Mouse (Mus musculus): Measurements from ENCODE around the gene Slc25a42.

The Slc25a42 gene

DNA sequence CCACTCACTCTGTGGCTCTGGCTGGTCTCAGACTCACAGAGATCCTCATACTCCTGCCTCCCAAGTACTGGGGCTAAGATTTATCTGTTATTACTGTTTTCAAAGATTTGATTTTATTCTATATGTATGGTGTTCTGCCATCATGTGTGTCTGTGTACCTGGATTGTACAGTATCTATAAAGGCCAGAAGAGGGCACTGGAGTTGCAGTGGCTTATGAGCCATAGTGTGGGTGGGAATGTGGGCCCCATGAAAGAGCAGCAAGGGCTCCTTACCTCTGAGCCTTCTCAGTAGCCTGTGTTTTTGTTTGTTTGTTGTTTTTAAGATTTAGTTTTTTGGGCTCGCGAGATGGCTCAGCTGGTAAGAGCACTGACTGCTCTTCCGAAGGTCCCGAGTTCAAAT, 33.0 kb downstream of the Slc25a42 start:
- in situ Hi-C loops (cut with MboI; ENCODE audit: low pct_unique_long_range_greater_than_20kb in 1 of 2, low sequenced_read_pairs in 2 of 2, unreplicated experiment in 1 of 2): no loop called here

DNA sequence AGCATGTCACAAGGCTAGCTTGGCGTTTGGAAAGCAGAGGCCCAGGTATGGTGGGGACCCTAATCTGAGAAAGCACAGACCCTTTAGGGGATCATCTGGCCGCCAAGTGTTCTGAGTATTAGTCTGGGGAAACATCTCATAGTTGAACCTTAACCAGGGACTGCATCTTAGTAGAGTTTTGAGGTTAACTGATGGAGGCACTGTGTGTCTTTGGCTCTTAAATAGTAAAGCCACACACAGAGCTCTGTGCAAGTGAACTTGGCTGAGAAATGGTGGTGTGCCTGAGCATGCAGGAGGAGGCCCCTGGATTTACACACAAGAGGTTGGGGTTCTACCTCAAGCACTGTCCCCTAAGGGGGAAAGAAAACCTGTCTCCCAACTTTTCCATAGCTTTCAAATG, 33.9 kb downstream of the Slc25a42 start:
- in situ Hi-C loops (cut with MboI; ENCODE audit: low pct_unique_long_range_greater_than_20kb in 1 of 2, low sequenced_read_pairs in 2 of 2, unreplicated experiment in 1 of 2): no loop called here

DNA sequence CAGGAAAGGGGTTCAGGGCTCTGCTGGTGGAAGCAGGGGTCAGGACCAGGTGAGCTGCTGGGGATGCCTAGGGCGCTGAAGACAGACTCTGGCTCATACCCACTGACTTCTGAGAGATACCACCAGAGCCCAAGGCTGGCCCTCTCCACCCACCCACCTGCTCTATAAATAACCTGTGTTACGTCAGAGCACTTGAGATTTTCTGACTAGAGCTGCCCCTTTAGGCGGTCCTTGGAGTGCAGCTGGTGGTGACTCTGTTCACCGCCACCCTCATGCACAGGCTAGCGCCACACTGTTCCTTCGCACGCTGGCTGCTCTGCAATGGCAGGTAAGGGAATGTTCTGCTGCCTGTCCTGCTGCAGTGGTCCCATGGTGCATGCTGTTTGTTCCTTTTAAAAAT, 38.0 kb downstream of the Slc25a42 start:
- in situ Hi-C loops (cut with MboI; ENCODE audit: low pct_unique_long_range_greater_than_20kb in 1 of 2, low sequenced_read_pairs in 2 of 2, unreplicated experiment in 1 of 2): no loop called here

DNA sequence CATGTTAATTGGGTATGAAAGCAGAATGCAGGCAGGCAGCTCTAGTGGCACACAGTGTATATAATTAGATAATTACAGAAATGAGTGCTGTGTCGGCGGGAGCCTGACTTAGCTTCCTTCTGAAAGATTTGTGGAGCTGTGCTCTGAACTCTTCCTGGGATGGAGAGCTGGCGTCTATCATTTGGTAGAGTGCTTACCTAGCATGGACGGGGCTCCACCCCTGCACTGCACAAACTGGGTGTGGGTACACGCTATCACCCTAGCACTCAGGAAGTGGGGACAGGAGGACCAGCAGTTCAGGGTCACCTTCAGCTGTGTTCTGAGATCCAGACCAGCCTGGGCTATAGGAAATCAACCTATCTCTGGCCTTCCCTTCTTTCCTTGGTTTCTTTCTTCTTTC, 38.8 kb downstream of the Slc25a42 start:
- in situ Hi-C loops (cut with MboI; ENCODE audit: low pct_unique_long_range_greater_than_20kb in 1 of 2, low sequenced_read_pairs in 2 of 2, unreplicated experiment in 1 of 2): no loop called here

DNA sequence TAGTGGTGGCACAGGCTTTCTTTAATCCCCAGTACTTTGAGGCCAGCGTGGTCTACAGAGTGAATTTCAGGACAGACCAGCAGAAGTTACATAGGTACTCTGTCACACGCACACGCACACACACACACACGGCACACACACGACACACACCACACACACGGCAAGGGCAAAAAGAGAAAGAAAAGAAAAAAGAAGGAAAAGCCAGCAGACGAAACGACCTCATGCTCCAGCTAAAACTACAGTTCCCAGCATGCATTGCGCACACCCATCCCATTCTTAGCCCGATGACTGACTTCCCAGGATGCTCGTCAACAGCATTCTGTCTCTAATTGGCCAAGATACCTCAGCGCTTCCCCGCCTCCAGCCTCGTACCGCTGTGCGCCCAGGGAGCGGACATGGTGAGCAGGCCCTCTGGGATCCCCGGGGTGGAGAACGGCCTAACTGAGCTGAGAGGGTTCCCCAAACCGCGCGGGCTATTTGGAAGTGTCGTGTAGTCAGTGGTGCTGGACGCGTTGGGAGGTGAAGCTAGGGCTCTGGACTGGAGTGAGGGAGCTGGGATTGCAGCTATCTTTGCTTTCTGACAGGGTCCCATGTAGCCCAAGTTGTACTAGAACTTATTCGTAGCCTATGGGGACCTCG, 39.9 kb downstream of the Slc25a42 start, which contains the start of gene Tmem161a:
Gene Tmem161a, plus strand, starts transcription at position 314 of the 639 bp plus-strand sequence.
- in situ Hi-C loops (cut with MboI; ENCODE audit: low pct_unique_long_range_greater_than_20kb in 1 of 2, low sequenced_read_pairs in 2 of 2, unreplicated experiment in 1 of 2): no loop called here

DNA sequence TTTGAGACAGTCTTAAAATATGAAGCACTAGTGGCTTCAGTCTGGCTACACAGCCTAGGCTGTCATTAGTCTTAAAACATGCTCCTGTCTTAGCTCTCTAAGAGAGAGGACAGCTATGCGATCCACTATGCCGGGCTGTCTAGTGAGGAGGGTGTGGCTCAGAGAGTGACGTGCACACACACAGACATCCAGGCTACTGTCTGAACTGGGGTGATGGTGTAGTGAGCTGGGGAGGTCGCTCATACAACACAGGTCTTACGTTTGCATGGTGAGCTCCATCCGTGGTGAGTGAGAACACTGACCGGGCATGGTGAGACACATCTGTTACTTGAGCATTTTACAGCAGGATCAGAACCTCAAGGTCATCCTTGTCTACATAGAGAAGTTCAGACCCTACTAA, 40.9 kb downstream of the Slc25a42 start:
- in situ Hi-C loops (cut with MboI; ENCODE audit: low pct_unique_long_range_greater_than_20kb in 1 of 2, low sequenced_read_pairs in 2 of 2, unreplicated experiment in 1 of 2): no loop called here

DNA sequence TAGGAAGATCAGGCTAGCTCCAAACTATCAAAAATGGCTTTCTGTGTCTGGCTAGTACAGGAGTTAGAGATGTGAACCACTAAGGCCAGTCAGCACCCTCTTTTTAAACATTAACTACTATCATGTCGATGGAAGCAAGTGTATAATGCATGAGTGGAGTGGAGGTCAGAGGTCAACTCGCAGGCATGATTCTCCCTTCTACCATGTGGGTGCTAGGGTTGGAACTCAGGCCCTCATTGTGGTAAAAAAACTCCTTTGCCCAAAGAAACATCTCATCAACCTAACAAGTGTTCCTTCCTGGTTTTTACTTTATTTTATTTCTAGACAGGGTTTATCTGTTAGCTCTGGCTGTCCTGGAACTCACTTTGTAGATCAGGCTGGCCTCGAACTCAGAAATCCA, 41.4 kb downstream of the Slc25a42 start:
- in situ Hi-C loops (cut with MboI; ENCODE audit: low pct_unique_long_range_greater_than_20kb in 1 of 2, low sequenced_read_pairs in 2 of 2, unreplicated experiment in 1 of 2): no loop called here

DNA sequence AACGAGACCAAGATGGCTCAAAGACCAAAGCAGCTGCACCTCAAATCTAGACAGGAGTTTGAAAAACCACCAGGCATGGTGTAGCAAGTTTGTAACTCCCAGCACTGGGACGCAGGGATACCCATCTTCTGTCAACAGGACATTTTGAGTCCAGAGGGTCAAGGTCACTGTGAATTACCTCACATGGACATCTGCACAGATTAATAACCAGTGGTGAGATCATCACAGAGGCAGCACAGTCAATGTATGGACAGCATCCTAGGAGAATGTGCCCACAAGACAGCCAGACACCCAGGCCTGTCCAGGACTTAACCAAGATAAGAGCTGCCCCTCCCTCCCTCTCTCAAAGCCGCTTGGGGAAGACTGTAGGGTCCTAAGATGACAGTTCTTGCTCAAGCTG, 42.0 kb downstream of the Slc25a42 start:
- in situ Hi-C loops (cut with MboI; ENCODE audit: low pct_unique_long_range_greater_than_20kb in 1 of 2, low sequenced_read_pairs in 2 of 2, unreplicated experiment in 1 of 2): no loop called here

DNA sequence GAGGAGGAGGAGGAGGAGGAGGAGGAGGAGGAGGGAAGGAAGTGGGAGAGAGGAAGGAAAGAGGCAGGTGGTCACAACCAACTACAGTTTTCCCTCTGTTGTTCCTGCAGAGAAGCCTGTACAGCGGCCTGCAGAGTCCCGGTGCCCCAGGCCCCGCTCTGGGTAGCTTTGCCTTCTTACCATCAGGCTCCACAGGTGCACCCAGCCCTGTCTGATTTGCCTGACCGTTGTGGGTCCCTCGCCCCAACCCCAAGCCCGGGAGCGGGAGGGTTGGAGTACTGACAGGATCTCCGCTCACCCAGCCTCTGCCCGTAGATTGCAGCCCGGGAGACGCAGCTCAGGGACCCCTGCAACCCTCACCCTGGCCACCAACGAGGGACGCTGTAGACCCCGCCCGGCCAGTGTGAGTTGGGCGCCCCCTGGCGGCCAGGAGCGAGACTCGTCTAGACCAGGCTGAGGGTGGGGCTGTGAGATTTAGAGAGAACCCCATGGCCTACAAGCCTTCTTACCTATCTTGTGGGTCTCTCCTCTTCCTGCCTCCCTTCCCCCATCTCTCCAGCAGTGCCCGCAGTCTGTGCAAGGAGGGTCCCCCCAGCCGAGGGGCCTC, 45.5 kb downstream of the Slc25a42 start:
- in situ Hi-C loops (cut with MboI; ENCODE audit: low pct_unique_long_range_greater_than_20kb in 1 of 2, low sequenced_read_pairs in 2 of 2, unreplicated experiment in 1 of 2): no loop called here

DNA sequence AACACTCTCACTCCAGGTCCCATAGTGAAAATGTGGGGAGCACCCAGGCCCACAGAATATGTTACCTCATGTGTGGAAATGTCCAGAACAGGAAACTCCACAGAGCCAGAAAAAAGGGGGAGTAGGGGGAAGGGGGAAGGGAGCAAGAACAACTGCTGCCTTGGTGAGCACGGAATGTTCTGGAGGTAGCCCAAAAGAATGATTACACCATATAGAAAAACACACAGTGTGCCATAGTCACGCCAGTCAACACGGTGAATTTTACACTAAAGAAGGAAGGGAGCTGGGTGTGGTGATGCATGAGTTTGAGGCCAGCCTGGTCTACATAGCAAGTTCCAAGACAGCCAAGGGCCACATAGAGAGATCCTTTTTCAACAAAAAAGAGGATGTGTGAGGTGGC, 48.8 kb downstream of the Slc25a42 start:
- in situ Hi-C loops (cut with MboI; ENCODE audit: low pct_unique_long_range_greater_than_20kb in 1 of 2, low sequenced_read_pairs in 2 of 2, unreplicated experiment in 1 of 2): loop anchor here in 1 of 2 experiments (5.0 kb wide), 1 partner anchor 56 kb away; no protein-coding TSS in a partner anchor

DNA sequence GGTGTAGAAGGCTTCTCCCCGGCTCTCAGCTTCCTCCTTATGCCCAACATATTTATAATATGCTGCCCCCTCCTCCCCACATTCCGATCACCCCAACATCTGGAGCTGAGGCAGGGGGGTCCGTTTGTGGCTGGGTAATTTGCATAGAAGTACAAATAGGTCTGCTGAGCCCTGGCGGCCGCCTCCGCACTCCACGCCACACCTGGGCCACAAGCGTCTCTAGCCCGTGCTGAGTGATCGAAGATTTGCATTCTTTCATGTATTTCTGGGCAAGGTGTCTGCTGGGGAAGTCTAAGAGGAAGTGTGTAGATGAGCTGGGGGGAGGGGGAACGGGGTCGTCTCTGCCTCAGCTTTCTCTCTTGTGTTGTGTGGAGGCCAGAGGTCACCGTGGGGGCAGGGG, 52.1 kb downstream of the Slc25a42 start:
- in situ Hi-C loops (cut with MboI; ENCODE audit: low pct_unique_long_range_greater_than_20kb in 1 of 2, low sequenced_read_pairs in 2 of 2, unreplicated experiment in 1 of 2): loop anchor here in 1 of 2 experiments (5.0 kb wide), 1 partner anchor 53 kb away; no protein-coding TSS in a partner anchor

DNA sequence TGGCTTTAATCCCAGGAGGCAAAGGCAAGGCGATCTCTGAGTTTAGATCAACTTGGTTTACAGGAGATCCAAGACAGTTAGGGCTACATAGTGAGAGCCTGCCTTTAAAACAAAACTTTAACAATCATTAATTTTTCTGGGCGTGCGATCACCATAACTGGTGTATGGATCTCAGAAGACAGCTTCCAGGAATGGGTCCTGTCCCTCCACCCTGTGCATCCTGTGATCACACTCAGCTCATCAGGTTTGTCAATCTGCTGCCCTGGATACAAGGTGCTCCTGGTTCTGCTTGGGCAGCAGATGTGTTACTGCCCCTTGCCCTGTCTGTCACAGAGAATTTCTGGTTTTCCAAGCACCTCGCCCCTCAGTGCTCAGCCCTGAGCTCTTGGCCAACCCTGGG, 52.9 kb downstream of the Slc25a42 start:
- in situ Hi-C loops (cut with MboI; ENCODE audit: low pct_unique_long_range_greater_than_20kb in 1 of 2, low sequenced_read_pairs in 2 of 2, unreplicated experiment in 1 of 2): no loop called here

DNA sequence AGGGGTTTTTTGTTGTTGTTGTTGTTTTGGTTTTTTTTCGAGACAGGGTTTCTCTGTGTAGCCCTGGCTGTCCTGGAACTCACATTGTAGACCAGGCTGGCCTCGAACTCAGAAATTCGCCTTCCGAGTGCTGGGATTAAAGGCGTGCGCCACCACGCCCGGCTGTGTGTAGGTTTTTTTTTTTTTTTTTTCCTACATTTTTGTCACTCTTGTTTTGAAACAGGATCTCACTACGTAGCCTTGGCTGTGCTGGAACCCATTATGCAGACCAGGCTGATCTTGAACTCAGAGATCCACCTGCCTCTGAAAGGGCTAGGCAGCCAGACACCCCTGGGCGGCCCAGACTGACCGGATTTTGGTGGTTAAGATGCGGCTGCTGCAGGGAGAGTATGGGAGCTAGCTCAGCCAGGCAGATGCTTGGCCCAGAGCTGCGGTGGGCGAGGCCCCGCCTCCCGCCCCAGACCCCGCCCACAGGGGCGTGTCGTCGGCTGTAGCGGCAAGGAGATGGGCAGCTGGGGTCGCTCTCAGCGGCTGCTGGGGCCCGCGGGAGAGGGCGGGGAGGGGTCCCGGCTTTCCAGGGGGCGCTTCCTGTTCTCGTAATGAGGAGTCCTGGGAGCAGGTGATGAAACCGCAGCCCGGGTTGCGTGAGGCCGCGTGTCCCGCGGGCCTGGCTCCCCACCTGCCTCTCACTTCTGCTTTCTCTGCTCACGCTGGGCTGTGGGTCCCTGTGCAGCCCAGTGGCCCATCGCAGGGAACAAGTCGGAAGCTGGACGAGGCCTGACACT, 53.8 kb downstream of the Slc25a42 start:
- in situ Hi-C loops (cut with MboI; ENCODE audit: low pct_unique_long_range_greater_than_20kb in 1 of 2, low sequenced_read_pairs in 2 of 2, unreplicated experiment in 1 of 2): no loop called here

DNA sequence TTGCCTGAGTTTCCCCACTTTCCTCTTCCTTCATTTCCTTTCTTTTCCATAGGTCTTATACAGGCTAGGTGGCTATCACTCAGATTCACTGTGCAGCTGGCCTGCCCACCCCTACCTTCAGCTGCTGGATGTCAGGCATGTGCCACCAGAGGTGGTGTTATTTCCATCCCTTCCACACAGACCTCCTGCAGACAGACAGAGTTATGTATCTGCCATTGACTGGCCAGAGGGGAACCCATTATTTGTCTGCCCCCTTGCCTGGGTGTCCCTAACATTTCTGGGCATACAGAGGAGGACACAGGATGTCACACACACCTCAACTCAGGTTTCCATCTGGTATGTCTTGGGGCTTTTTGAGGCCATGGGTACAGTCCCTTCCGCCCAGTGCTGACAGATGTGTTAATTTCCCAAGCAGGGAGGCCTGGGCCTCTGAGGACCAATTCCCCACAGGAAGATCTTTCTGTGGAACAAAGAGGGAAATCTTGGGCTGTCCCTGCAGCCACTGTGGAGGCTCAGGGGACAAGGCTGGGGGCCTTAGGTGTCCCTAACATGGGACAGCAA, 54.8 kb downstream of the Slc25a42 start:
- in situ Hi-C loops (cut with MboI; ENCODE audit: low pct_unique_long_range_greater_than_20kb in 1 of 2, low sequenced_read_pairs in 2 of 2, unreplicated experiment in 1 of 2): no loop called here

DNA sequence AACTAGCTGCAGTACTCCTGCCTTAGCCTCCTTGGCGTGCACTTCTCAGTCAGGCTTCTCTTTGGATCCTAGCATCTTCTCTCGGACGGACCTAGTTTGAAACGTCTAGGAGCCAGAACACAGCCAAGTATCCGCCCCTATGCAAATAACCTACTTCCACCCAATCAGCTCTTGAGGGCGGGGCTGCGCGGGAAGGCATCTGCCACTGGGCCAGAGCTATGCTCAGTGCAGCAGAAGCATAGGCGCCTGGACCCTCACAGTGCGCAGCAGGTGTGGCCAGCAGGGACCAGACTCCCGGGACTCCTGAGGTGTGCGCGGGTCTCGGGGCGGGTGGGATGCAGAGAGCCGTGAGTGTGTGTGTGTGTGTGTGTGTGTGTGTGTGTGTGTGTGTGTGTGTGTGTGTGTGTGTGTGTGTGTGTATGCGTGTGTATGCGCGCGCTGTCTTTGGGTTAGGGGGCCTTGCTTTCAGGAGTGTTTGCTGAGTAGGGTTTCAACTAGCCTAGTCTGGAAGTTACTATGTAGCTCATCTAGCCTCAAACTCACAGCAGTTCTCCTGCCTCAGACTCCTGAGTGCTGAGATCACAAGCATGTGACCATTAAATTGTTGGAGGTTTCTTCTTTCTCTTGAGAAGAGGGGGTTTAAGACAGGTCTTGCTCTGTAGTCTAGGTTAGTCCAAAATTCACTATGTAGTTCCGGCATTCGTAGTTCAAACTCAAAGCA, 59.4 kb downstream of the Slc25a42 start:
- in situ Hi-C loops (cut with MboI; ENCODE audit: low pct_unique_long_range_greater_than_20kb in 1 of 2, low sequenced_read_pairs in 2 of 2, unreplicated experiment in 1 of 2): no loop called here

DNA sequence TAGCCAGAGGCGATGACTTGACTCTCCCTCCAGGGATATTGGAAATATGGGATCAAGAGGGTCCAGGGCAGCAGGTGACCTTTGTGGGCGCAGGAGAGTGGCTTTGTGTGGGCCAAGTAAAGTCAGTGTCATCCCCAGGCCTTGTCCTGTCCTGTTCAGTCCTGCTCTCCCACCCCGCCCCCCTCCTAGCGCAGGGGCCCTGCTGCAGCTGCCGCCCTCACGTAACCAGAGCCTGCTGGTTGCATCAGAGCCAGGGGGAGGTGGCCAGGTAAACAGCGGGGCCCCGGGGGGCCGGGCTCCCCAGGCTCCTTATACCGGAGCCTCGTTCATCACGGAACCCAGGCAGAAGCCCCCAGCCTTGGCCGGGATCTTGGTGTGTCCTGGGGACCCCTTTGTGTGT, 61.9 kb downstream of the Slc25a42 start:
- in situ Hi-C loops (cut with MboI; ENCODE audit: low pct_unique_long_range_greater_than_20kb in 1 of 2, low sequenced_read_pairs in 2 of 2, unreplicated experiment in 1 of 2): no loop called here

DNA sequence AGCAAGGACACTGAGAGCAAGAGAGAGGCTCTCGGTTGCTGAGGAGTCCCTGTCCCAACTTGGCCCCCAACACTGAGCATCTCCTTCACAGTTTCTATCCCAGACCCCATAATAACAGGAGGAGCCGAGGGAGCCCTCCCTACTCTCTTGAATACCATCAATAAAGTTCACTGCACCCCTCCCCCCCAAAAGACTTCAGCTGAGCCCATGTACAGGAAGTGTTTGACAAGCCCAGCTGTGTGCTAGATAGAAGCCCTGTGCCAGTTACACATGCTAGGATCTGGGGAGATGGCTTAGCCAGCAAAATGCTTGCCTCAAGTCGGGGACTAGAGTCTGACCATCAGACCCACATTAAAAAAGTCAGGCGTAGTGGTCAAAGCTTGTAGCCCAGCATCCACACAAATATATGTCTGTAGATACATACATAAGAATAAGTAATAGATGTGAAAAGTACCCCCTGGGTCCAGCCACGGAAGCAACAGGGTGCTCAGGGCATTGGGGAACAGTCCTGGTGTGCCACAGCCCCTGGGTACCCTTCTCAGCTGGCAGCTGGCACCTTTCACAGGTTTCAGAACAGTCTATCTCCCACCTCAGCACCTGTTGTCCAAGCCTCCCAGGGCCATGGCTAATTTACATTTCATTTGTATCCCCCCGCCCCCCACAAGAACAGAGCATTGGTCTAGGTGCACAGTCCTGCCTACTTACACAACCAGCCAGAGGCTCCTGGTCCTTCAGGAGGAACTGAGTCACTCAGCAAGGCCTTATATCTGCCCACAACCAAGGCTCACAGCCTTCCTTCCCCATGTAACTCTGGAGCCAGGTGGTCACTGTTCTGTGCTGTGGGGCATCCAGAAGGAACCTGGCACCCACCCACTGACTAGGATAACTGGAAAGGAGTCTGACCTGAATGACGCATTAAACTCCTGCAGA, 64.2 kb downstream of the Slc25a42 start:
- in situ Hi-C loops (cut with MboI; ENCODE audit: low pct_unique_long_range_greater_than_20kb in 1 of 2, low sequenced_read_pairs in 2 of 2, unreplicated experiment in 1 of 2): no loop called here

DNA sequence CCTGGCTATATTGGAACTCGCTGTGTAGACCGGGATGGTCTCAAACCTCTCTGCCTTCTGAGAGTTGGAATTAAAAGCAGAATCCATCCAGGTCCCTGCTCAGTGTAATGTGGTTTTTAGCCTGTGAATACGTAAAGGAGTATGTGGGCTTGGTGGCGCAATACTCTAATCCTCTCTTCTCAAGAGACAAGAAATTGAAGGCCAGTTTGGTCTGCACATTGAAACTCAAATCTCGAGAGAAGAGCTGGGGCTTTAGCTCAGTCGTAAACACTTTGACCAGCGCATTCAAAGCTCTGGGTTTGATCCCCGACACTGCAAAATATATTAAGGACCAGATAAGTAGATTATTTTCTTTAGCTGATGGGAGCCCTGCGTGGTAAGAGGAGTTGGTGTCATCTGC, 72.1 kb downstream of the Slc25a42 start:
- in situ Hi-C loops (cut with MboI; ENCODE audit: low pct_unique_long_range_greater_than_20kb in 1 of 2, low sequenced_read_pairs in 2 of 2, unreplicated experiment in 1 of 2): no loop called here
